Mouse (Mus musculus) hindbrain, postnatal 0 days (tissue): Measurements from ENCODE around the gene Ssna1. TPM values are rescaled to one million over a fixed set of nuclear protein-coding genes. Genes with fewer than 3 reads are reported as not detected.

ENCODE experiments used
- ATAC-seq: fragments of 200-750 bp; cut with Nextera tagmentation; 2 replicates; pipeline ENCODE4 v1.8.0; 2017; ENCODE audit warnings: mild to moderate bottlenecking, moderate TSS enrichment, moderate library complexity
- DNase-seq: peaks from one replicate; pipeline ENCODE4 v3.0.0-alpha.2; 2015; ENCODE audit warnings: low spot score
- H3K27ac ChIP-seq: fragments of 300-500 bp; sonication (generic); 2 replicates; pipeline ENCODE4 v1.5.1; 2014; ENCODE audit warnings: mild to moderate bottlenecking
- H3K27me3 ChIP-seq: fragments of 300-500 bp; sonication (generic); 2 replicates; pipeline ENCODE4 v1.6.1; 2014; ENCODE audit warnings: low read length, mixed read lengths; ENCODE audit not compliant: insufficient read depth
- H3K36me3 ChIP-seq: fragments of 300-500 bp; sonication (generic); 2 replicates; pipeline ENCODE4 v1.6.1; 2014; ENCODE audit warnings: low read length, mixed read lengths; ENCODE audit not compliant: insufficient read depth
- H3K4me1 ChIP-seq: fragments of 300-500 bp; sonication (generic); 2 replicates; pipeline ENCODE4 v1.6.1; 2014; ENCODE audit warnings: antibody characterized with exemption, low read length, mixed read lengths; ENCODE audit not compliant: insufficient read depth
- H3K4me2 ChIP-seq: fragments of 300-500 bp; sonication (generic); 2 replicates; pipeline ENCODE4 v1.6.1; 2014; ENCODE audit warnings: low read depth, mild to moderate bottlenecking, low read length, moderate library complexity, mixed read lengths
- H3K4me3 ChIP-seq: fragments of 300-500 bp; sonication (generic); 2 replicates; pipeline ENCODE4 v1.5.1; 2014; ENCODE audit warnings: low read length
- H3K9ac ChIP-seq: fragments of 300-500 bp; sonication (generic); replicated peaks from 2 replicates; pipeline ENCODE4 v1.6.1; 2014; ENCODE audit warnings: mild to moderate bottlenecking, low read length, moderate library complexity, mixed read lengths
- H3K9me3 ChIP-seq: fragments of 300-500 bp; sonication (generic); 2 replicates; pipeline ENCODE4 v1.6.1; 2016; ENCODE audit warnings: low read length, mixed read lengths
- CTCF ChIP-seq: IDR thresholded peaks from 2 replicates; pipeline ENCODE4 v1.5.1; 2016; ENCODE audit warnings: antibody characterized with exemption, control low read depth, low read depth
- WGBS: fragments of 180-500 bp; shearing (Covaris S2); extraction: QIAGEN DNeasy Blood & Tissue Kit; methylation state at CpG from one replicate; pipeline ENCODE4 v1.1.7; 2014; 5-methylcytosine and 5-hydroxymethylcytosine counted together
- polyA plus RNA-seq: library from polyadenylated mRNA; unstranded; fragments of >200 nt; fragmentation: Nextera tagmentation; extraction: Ambion mirVana; gene quantifications from 2 replicates; pipeline ENCODE4 v1.2.1, GENCODE M21; 2015
- total RNA-seq: library from RNA; depleted of rRNA; stranded (reverse); fragments of >200 nt; gene quantifications from 2 replicates; pipeline ENCODE4 v1.2.3, GENCODE M21; 2014

Ssna1 gene
- total and polyA plus RNA-seq, 2 experiments from 2014 or later: 120 to 165 TPM

- no peak overlapping the region; the same call in 1 of the 2 replicates for H3K27ac ChIP-seq
- no peak overlapping the region for H3K4me3 ChIP-seq
- H3K27me3 ChIP-seq: no peaks in the 10 kb centered on the region
- WGBS: 72% methylated on average over 1 of the region's 1 CpGs
- no peak for DNase-seq
- H3K36me3 ChIP-seq: peaks cover 32% of the 10 kb centered on the region
- peaks cover 32% of the 10 kb centered on the region; the same call in 1 of the 2 replicates for H3K4me1 ChIP-seq
- ATAC-seq: no peak
- no peak overlapping the region for H3K9ac ChIP-seq
- no peaks in the 10 kb centered on the region for H3K9me3 ChIP-seq
- H3K4me2 ChIP-seq: no peak overlapping the region
- TF ChIP-seq CTCF: no peak
These were observed 14.1 kb upstream of the Ssna1 start for GRCm38 (mm10) chr2:25286314-25286713.

GRCm38 (mm10) chr2:25285551-25285950, 13.3 kb upstream of the Ssna1 start:
- ATAC-seq (no peak), DNase-seq (no peak)
- Histone ChIP-seq H3K36me3 (peaks cover 39% of the 10 kb centered on the region), H3K27me3 (no peaks in the 10 kb centered on the region), H3K27ac (no peak overlapping the region; the same call in 1 of the 2 replicates), H3K4me2 (no peak overlapping the region), H3K4me3 (no peak overlapping the region), H3K4me1 (peaks cover 26% of the 10 kb centered on the region; the same call in 1 of the 2 replicates), H3K9me3 (no peaks in the 10 kb centered on the region), H3K9ac (no peak overlapping the region)
- 88% methylated on average over 2 of the region's 2 CpGs for WGBS
- TF ChIP-seq CTCF: no peak

DNA sequence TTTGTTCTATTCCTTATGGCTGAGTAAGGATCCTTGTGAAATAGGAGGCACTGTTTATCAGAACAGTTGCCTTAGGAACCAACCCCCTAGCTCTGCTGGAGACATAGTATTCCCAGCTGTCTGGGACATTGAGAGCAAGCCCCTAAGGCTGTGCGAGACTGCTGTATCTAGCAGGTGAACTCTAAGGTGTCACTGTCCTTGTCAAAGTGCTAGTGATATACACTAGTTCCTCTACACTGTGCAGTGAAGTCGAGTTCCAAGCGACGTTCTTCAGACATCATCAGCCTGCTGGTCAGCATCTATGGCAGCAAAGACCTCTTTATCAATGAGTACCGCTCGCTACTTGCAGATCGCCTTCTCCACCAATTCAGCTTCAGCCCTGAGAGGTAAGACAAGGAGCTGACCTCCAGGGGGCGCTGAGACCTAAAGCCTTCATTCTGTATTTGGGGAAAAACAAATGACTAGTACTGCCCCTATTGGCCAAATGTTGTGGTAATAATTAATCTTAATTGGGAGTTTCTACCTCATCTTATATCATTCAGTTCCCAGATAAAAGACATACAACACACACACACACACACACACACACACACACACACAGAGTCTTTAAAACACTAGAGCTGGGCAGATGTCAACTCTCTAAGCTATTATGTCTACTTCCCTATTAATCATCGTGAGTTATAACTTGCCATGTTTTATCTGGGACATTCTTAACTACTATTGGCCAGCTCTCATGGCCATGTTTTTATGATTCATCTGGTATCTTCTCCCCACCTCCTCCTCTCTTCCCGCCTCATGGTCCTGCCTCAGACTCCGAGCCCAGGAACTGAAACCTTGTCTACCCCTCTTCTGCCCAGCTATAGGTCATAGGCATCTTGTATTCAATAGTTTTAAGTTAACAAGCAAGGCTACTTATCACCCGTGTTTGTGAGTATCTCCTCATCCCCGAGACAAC, 7.0 kb upstream of the Ssna1 start:
- no peak overlapping the region for H3K4me2 ChIP-seq
- no peaks in the 10 kb centered on the region for H3K4me1 ChIP-seq
- no peaks in the 10 kb centered on the region for H3K9me3 ChIP-seq
- H3K9ac ChIP-seq: no peak overlapping the region
- H3K36me3 ChIP-seq: peaks cover 80% of the 10 kb centered on the region
- WGBS: 60% methylated on average over 13 of the region's 13 CpGs
- DNase-seq (peak; percentile 93), ATAC-seq (peak; percentile 62)
- H3K27ac ChIP-seq: no peak overlapping the region
- H3K4me3 ChIP-seq: no peak overlapping the region
- no peaks in the 10 kb centered on the region for H3K27me3 ChIP-seq
- peak; percentile 90 for TF ChIP-seq CTCF

GRCm38 (mm10) chr2:25273010-25273409, 772 bp upstream of the Ssna1 start:
- WGBS: 38% methylated on average over 16 of the region's 16 CpGs
- TF ChIP-seq CTCF: no peak
- Histone ChIP-seq H3K27me3 (no peaks in the 10 kb centered on the region), H3K36me3 (peaks cover 54% of the 10 kb centered on the region), H3K27ac (peak overlapping the region; percentile 87), H3K4me3 (peak overlapping the region; percentile 89), H3K4me2 (peak overlapping the region; percentile 95), H3K9me3 (no peaks in the 10 kb centered on the region), H3K9ac (peak overlapping the region; percentile 79), H3K4me1 (peaks cover 20% of the 10 kb centered on the region)
- ATAC-seq: no peak
- DNase-seq: no peak

GRCm38 (mm10) chr2:25272515-25272914, 277 bp upstream of the Ssna1 start:
- ATAC-seq (peak; percentile 69), DNase-seq (no peak)
- H3K4me1 ChIP-seq: peaks cover 23% of the 10 kb centered on the region
- H3K27ac ChIP-seq: peak overlapping the region; percentile 87
- WGBS: under 1% methylated on average over 16 of the region's 29 CpGs
- peak overlapping the region; percentile 95 for H3K4me2 ChIP-seq
- peak overlapping the region; percentile 89 for H3K4me3 ChIP-seq
- peak overlapping the region; percentile 79 for H3K9ac ChIP-seq
- H3K9me3 ChIP-seq: no peaks in the 10 kb centered on the region
- peaks cover 49% of the 10 kb centered on the region for H3K36me3 ChIP-seq
- no peaks in the 10 kb centered on the region for H3K27me3 ChIP-seq
- no peak for TF ChIP-seq CTCF

- DNase-seq: no peak
- no peak for ATAC-seq
- H3K36me3 ChIP-seq: peaks cover 23% of the 10 kb centered on the region; the same call in 1 of the 2 replicates
- no peak overlapping the region for H3K4me3 ChIP-seq
- WGBS: 68% methylated on average over 4 of the region's 4 CpGs
- peak overlapping the region; percentile 76 for H3K4me2 ChIP-seq
- peak overlapping the region; percentile 81; the same call in 1 of the 2 replicates for H3K27ac ChIP-seq
- H3K27me3 ChIP-seq: no peaks in the 10 kb centered on the region
- H3K4me1 ChIP-seq: peaks cover 54% of the 10 kb centered on the region
- no peak for TF ChIP-seq CTCF
- H3K9ac ChIP-seq: no peak overlapping the region
- H3K9me3 ChIP-seq: no peaks in the 10 kb centered on the region
These were observed 4.4 kb downstream of the Ssna1 start for GRCm38 (mm10) chr2:25267746-25268309.
